Mouse (Mus musculus) thymus, postnatal 14 days (tissue): ENCODE data around the gene Camta2.

Source experiments
- DNase-seq: peaks from one replicate; pipeline ENCODE4 v3.0.0; 2021

Gene Camta2

DNA sequence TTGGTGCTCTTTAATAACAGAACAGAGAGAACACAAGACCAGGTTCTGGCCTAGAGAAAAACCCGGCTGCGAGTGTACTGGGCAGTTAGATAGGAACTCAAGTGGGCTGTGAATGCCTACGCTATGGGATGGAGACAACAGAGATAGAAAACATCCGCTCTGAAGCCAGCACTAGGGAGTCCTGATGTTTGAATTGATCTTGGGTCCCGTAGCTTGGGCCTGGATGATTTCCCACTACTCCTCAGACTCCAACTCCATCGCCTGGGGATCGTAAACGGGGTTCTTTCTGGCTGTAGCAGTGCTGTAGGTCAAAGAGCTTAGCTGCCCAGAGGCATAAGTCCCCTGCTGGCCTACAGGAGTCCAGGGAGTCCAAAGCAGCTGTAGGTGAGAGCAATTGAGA lies 467 bp upstream of the Camta2 start:
- DNase-seq, result no peak

DNA sequence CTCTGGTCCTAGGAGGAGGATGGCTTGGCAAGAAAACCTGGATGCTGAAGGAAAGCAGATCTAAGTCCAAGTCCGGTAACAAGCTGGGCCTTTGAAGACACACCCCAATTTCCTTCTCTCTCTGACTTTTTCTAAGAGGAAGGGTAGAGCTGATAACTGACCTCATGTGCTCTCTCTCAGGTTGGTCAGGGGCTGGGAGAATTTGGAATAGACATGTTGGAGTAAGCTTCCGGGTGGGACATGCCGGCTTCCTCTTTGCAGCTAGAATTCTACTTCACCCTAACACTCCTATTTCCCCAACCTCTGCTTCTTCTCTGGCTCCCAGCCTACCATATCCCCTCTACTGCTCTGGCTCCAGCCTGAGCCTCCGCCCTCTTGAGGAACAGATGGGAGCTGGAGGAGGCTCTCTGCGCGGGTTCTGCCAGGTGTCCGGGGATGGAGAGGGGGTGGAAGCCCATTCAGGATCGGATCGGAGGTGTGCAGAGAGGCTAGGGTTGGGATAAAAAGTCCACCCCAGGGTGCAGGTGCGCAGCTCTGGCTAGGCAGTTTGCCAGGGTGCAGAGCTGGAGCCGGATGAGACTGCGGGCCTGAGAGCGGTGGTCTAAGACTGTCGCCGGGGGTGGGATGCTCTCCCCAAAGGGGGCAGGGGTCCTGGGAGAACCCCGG lies 871 bp downstream of the Camta2 start:
- DNase-seq, result no peak

DNA sequence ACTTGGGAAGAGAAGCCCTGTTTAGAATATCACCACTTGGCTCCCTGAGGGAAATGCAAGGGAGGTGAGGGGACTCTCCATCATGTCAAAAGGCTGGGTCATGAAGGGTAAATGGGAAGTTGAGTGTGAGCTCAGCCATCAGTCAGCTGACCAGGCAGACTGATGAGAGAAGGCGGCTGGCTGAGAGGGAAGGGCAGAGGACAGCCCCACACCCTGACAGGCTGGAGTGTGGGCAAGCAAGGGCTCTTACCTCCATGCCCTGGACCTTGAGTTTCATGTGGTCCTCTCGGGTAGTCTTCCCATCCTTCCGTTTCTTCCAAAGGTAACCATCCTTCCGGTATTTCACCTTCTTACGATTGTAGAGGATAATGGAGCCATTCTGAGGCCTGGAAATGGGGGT lies 4.3 kb downstream of the Camta2 start:
- DNase-seq, result no peak

DNA sequence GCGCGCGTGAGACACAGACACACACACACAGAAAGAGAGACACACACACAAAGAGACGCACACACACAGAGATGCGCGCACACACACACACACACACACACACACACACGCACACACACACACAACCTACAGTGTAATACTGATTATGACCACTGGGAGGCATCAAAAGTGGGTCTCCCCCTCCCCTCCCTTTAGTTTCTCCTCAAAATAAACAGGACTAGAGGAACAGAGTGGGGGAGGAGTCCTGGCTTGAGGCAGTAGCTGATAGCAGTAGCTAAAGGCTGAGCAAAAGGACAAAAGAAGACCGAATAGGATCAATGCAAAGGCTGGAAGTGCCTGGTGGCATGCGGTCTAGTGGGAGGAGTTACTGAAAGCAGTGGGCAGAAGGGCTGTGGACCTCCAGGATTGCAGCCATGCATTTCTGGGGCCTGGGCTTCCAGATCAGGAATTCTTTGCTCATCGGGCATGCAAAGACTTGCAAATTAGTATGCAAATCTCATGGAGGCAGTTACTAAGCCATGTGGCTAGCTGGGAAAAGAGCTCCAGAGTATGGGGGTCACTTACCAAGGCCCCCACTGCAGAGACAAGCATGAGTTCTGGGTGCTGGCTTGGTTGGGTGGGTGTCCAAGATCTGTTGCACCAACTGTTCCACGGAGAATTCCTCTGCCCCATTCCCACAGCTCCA lies 5.9 kb downstream of the Camta2 start:
- peak; percentile 37 for DNase-seq

DNA sequence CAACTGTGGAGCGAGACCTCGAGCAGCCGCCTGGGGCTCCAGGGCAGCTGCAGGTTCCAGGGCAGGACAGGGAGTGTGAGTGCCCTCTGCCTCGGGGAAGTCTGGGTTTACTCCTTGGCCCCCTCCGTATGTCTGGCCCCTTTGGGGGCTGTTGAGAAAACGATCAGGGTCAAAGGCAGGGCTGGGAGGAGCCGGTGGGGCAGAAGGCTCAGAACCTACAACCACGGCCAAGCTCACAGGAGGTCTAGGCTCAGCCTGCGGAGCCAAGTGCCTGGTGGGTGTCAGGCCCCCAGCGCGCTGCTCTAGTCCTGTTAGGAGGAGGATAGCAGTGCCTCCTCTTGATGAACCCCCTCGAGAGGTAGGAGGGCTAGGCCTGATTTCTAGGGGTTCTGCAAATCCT lies 6.7 kb downstream of the Camta2 start:
- no peak for DNase-seq

DNA sequence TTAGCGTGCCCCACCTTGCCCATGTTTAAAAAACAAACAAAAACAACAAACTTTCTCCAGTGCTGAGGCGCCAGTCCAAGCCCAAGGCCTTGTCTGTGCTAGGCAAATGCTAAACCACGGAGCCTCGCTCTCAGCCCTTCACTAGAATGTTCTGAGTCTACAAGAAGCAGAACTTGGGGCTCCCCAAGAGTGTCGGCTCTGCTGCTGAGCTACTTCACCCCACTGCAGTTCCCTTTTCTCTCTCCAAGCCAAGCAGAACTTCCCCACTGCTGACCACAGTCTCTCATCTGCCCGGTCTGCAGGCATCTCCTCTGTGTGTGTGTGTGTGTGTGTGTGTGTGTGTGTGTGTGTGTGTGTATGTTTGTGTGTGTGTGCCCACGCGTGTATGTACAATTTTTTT lies 8.0 kb downstream of the Camta2 start:
- DNase-seq, result no peak

DNA sequence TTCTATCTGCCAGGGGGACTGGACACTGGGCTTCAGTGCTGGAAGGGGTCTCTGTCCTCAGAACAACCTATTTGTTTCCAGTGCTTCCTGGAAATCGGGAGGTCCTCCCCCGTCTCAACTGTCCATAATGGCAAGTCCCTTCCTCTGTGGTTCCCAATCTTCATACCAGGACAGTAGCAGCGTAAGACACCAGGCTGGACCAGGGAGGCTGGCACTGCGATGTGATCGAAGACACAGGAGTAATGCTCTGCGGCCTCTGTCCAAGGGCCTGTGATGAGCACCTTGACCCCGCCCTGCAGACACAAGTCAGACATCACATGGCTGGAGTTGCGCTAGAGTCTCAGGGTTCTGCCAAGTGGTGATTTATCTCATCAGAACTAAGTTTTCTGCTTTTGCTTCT lies 8.5 kb downstream of the Camta2 start:
- DNase-seq, result no peak

DNA sequence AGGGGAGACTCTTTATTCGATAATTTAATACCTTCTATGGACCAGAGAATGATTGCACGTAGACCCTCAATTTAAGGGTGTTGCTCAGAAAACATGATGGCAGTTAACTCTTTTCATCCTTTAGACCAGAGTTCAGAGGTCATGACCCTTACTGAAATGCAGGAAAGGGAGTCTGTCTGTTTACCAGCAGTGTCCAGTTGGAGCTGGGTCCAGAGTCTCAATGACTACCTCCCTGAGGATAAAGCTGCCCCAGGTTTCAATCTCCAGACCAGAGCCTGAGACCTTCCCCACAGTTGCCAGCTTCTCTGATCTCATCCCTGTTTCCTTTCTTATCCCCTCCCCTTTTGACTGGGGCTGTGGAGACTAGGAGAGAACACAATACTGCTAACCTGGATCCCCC lies 9.3 kb downstream of the Camta2 start:
- DNase-seq, result no peak

DNA sequence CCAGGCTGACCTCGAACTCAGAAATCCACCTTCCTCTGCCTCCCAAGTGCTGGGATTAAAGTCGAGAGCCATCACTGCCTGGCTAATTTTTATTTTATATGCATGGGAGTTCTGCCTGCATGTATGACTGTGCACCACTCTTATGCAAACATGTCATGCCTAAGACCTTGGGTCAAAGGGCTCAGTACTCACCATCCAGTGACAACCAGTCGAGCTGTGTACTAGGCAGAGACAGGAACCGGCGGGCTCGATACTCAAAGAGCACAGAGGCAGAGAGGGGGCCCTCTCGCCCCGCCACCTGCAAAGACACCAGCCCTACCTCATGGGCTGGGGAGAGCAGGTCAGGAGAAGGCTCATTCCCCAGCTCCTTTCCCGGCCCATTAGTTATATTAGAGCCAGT lies 9.8 kb downstream of the Camta2 start:
- DNase-seq, result no peak

DNA sequence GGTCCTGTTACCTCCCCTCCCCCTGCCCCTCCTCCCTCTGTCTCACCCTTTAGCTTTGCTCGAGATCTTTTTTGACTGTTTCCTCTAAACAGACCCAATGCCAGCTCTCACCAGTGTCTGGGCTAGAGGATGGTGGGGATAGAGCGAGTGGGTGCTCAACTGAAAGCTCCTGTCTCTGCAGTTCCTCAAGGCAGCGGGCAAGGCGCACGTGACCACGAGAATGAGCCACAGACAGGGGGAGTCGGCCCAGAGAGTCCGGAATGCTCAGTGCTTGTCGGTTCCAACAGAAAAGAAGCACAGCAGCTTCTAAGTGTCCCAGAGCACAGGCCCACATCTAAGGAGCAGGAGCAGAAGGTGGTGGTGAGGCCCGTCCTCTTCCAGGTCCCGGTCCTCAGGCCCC lies 13.4 kb downstream of the Camta2 start:
- DNase-seq, result no peak

DNA sequence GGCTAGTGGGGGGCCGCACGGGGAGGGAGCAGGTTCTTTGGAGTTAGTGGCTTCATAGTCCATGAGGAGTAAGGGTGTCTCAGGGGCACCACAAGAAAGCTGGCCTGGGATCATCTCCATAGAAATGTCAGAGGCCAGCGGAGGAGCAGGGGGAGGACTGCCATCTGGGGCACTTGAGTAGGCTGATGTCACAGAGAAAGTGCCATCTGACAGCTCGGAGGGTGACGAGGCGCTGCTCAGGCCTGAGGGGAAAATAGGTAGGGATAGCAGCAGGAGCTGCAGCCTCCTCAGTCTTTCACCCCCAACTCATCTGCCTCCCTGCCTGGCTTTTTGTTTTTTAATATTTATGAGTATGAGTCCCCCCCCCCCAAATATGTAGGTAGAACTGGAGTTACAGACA lies 13.9 kb downstream of the Camta2 start:
- DNase-seq, result no peak

DNA sequence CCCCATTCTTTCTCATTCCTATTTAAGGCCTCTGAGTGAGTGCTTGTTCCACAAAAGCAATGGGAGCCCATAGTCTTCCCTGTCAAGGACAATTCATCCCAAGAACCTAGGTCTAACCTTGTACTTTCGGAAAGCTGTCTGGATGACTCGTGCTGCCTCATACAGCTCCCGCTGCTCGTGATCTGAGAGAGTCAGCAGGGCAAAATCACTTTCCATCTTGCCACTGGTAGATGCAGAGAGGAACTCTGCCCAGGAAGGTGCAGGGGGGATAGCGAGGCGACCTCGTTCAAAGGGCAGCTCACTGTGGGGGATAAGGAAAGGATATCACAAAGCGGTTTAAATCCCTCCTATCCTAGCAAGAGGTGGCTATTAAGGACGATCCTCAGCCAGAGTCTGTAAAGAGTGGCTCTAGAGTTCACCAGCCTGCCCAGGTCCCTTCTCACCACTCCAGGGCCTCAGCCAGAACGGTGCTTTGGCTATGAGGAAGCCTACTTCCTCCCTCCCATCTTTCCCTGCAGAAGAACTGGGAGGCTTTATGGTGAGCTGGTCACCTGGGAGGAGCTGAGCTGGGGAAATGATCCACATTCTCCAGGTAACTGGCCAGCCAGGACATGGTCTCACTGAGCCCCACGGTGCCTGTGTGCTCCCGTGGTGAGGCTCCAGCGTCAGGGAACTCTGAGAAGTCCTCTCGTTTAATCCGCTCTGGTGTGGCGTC lies 16.4 kb downstream of the Camta2 start:
- DNase-seq, result no peak

DNA sequence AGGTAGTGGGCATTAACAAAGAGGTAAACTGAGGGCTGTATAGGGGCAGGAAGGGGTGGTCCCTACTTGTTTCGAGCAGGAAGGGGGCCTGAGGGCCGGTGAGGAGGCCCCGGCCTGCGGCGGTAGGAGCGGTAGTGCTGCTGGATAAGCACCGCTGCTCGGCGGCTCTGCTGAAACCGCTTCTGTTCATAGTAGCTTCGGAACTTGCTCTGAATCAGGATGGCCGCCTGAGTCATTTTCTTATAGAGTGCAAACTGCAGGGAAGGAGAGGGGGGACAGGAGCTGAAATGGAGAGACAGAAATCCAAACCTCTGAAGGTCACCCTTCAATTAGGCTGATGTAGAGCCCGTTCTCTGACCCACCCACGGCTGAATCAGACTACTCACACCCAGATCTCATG lies 17.4 kb downstream of the Camta2 start:
- no peak for DNase-seq

DNA sequence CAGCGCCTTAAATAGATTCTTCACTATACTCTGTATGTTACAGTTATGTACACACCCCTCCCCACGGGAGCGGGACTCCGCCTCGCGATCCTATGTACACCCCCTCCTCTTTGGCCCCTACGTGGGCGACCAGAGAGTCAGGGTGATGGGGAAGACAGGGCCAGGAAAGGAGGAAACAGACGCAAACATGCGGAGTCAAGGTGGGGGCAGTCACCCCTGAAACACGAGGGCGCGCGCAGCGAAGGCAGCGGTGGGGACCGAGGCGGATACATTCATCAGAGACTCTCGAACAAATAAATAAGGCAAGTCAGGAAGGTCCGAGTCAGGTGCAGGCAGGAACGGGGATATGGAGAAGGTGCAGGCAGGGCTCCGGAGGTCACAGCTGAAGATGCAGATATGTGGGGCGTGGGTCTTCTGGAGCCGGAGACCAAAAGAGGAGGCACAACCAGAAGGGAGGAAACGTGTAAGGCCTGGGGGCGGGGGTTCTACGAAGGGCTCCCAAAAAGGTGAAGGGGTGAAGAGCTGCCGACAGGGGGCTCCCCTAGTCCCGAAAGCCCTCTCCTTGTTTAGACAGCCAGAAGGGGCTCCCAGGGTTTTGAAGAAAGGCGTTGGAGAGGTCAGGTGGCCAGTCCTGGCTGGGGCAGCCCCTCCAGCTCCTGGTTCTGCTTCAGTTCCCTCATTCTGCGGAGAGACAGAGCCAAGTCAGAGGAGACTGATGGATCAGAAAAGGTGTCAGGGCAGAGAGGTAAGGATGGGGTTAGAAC lies 18.1 kb downstream of the Camta2 start:
- peak; percentile 95 for DNase-seq

DNA sequence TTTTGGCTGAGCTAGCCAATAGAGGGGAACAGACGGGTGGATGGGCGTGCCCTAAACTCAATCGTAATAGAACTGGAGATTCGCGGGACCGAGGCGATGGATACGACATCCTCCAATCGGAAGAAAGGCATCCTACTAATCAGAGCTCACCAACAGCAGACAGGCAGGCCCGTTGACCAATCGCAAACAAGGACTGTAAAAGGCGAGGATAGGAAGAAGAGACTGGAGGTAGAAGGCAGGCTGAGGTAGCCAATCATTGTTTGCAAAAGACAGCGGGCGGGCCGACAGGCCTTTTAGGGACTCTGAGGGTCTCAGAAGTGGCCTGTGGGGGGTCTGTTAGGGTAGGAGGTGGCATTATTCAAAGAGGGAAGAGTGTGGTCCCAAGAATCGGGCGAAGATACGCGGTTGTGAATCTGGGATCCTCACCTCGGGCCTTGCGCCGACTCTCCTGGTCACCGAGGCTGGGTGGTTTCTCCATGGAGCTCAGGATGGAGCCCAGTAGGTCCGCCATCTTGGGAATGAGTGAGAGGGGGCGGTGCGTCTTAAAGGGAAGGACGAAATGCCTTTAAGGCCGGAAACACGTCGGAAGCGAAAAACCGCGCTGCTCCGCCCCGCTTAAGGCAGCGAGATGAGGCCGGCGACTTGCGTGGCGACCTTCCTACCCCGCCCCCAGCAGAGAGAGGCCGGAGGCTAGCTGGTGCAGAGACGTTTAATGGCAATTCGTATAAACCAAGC lies 19.0 kb downstream of the Camta2 start, which contains the start of gene Spag7:
Gene Spag7 (minus strand): TSS at position 646 of the 735 bp plus-strand sequence.
- DNase-seq, result peak; percentile 94

DNA sequence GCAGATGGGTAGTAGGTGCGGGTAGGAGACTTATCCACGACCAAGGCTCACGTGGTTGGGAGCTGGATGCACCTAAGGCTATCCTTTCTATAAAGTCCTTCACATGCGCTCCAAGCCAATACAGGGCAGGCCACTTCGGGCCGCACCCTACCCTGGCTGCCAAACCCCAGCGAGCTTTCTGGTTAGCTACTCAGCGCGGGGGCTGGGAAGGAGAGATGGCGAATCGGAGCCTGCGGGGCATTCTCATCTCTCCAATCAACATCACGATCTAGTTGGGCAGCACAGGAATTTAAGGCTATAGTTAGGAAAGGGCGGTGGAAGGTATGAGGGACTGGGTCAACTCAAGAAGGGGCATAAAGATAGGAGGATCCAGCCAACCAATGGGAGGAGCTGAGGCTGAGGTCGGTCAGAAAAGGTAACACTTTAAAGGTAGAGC lies 19.6 kb downstream of the Camta2 start:
- no peak for DNase-seq

DNA sequence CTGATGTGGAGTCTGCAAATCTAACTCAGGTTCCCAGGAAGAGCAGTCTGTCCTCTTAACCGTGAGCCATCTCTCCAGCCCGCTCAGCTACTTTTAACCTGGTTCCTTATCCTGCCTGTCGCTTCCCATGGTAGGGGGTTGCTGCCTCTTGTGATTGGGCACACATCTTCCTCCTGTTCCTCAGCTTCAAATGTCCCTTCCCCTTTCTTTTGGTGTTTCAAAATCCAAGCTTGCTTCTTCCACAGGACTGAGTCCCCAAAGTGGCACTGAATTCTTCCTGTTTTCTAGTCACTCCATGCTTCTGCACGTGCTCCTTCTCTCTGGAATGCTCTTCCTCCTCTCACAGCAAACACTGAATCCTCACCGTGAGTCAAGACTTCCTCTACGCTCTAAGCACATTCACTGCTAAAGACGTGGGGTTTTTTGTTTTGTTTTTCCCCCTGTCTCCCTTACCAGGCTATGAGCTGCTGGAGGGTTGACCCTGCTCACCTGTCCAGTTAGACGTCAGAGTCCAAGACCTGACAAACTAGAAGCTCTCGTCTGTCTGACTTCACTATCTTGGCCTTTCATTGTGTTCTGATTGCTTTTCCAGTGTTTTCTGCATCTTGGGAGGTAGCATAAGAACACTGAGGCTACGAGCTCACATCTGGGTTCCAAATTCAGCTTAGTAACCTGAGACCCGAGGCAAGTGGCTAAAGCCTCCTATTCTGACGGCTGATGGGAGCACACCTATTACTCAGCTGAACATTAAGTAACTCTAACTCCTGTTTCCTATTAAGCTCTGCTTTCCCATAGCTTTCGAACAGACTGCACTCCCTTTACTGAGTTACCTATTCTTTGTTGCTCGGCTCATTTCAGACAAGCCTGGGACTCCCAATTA lies 20.4 kb downstream of the Camta2 start:
- no peak for DNase-seq

DNA sequence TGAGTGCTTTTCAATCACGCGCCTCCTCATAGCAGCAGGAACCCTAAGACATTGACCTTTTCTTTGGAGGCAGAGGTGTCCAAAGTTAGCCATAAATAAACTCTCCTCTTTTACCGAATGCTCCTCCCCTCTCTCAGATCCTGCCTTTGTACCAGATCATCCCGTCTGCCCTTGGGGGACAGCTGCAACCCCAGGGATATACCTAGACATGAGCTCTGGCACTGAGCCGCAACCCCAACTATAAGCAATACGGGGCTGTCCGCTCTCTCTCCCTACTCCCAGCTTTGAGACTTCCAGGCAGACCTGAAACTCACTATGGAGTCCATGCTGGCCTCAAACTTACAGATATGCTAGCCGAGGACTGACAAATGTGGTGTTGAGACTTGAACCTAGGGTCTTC lies 21.2 kb downstream of the Camta2 start:
- no peak for DNase-seq

DNA sequence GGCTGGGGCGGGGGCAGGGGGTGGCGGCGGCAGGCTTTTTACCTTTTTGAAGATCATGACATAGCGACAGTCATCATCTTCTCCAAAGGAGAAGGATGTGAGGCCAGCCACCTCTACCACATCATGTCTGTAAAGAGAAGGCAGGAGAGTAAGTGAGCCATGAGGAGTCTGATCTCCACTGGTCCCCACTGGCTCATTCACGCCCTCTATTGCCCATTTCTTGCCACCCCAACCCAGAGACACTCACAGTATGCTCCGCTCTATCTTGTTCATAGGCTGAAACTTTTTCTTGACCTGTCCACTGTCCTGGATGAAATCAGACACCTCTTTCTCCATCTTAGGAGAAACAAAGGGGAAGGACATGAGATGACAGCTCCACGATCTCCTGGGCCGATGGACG lies 23.2 kb downstream of the Camta2 start:
- DNase-seq, result no peak

DNA sequence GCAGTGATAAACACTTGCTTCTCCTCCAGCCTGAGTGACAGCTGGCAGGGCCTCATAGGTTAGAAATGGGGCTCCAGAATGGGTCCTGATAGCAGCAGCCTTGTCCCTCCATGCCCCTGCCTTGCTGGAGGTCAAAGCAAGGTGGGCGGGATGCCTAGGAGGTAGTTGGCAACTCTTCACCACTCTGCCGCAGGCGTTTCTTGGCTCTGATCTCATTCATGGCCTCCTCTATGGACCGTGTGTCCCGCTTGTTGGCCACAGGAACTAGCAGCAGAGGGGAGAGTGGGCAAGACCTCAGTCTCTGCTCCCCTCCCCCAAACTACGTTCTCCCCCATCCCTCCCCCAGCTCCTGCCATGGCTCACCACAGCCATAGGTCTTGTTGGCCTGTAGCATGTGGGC lies 23.9 kb downstream of the Camta2 start:
- DNase-seq, result no peak

DNA sequence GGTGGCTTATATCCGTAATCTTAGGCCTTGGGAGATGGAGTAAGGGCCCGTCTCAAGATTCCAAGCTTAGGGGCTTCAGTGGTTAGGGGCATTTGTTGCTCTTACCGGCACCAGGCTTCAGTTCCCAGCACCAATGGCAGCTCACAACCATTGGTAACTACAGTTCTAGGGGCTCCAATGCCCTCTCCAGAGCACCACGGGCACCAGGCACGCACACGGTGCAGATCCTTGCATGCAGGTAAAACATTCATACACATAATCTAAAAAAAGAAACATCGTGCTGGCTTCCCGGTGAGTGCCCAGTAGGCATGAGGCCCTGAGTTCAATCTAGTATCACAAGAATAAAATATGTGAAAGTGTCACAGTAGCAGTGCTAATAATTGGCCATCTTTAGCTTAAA lies 24.8 kb downstream of the Camta2 start:
- no peak for DNase-seq

DNA sequence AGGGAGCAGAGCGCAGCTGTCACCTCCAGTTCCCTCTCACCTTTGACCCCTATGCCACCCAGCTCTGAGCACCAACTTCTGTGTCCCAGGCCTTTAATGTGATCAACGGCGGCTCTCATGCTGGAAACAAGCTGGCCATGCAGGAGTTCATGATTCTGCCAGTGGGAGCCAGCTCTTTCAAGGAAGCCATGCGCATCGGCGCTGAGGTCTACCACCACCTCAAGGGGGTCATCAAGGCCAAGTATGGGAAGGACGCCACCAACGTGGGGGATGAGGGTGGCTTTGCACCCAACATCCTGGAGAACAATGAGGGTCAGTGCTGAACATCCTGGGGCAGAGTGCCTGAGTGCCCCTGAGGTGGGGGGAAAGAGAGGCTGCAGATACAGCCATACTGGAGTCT lies 27.3 kb downstream of the Camta2 start:
- DNase-seq, result no peak
